Mouse (Mus musculus): ENCODE measurements around the gene Kpna4. TPM values are rescaled to one million over a fixed set of nuclear protein-coding genes. Genes with fewer than 3 reads are reported as not detected.

The Kpna4 gene
- total and polyA plus RNA-seq, 3 experiments: 19.4 to 50.5 (median 38.5) TPM

GRCm38 (mm10) chr3:69130973-69131372 lies 4.1 kb upstream of the Kpna4 start:
- no peak overlapping the region for H3K4me3 ChIP-seq (ENCODE audit: control insufficient read depth in 1 of 2, insufficient read depth in 1 of 2, low read depth in 2 of 2, low read length in 2 of 2)
- no peak overlapping the region for H3K9ac ChIP-seq (ENCODE audit: control insufficient read depth, low read depth, low read length, poor library complexity, severe bottlenecking)
- TF ChIP-seq MAZ (IDR thresholded peaks at IDR 0.05; ENCODE audit: low read depth, low read length) (no peak), CHD2 (IDR thresholded peaks at IDR 0.05; ENCODE audit: low read length) (no peak), USF1 (IDR thresholded peaks at IDR 0.05; ENCODE audit: low read depth, low read length) (no peak), RCOR1 (IDR thresholded peaks at IDR 0.05; ENCODE audit: low read depth, low read length) (no peak)

GRCm38 (mm10) chr3:69127693-69128092 lies 780 bp upstream of the Kpna4 start:
- DNase-seq (ENCODE audit: low read depth, low spot score): peak; percentile 52
- H3K27ac ChIP-seq (ENCODE audit: control insufficient read depth, low read depth, low read length): peak overlapping the region; percentile 71

More at GRCm38 (mm10) chr3:69130973-69131372, 4.1 kb upstream of the Kpna4 start:
- H3K4me1 ChIP-seq (ENCODE audit: control insufficient read depth in 1 of 2, insufficient read depth in 2 of 2, low read length in 2 of 2): no peaks in the 10 kb centered on the region; a peak in 1 of 4 replicates
- peaks cover 5 to 11% of the 10 kb centered on the region in 2 experiments for H3K27me3 ChIP-seq (ENCODE audit: control insufficient read depth in 1 of 2, insufficient read depth in 2 of 2, low read length in 2 of 2)
- H3K9me3 ChIP-seq (replicated peaks; ENCODE audit: insufficient read depth, low read length): no peaks in the 10 kb centered on the region
- peaks cover 0 to 6% of the 10 kb centered on the region in 2 experiments; a peak in 2 of 4 replicates for H3K36me3 ChIP-seq (ENCODE audit: control insufficient read depth in 1 of 2, insufficient read depth in 2 of 2, low read length in 2 of 2)
- no peak overlapping the region for H3K27ac ChIP-seq (ENCODE audit: control insufficient read depth, low read depth, low read length)
- DNase-seq (ENCODE audit: low read depth, low spot score): no peak
- peaks cover 12% of the 10 kb centered on the region for H3K79me2 ChIP-seq (ENCODE audit: control insufficient read depth, insufficient read depth, low read length, poor library complexity)

GRCm38 (mm10) chr3:69127346-69127678 lies 399 bp upstream of the Kpna4 start:
- Histone ChIP-seq H3K27ac (ENCODE audit: control insufficient read depth, low read depth, low read length) (peak overlapping the region; percentile 71), H3K36me3 (ENCODE audit: control insufficient read depth in 1 of 2, insufficient read depth in 2 of 2, low read length in 2 of 2) (peaks cover 5 to 27% of the 10 kb centered on the region in 2 experiments), H3K9me3 (replicated peaks; ENCODE audit: insufficient read depth, low read length) (no peaks in the 10 kb centered on the region), H3K79me2 (ENCODE audit: control insufficient read depth, insufficient read depth, low read length, poor library complexity) (peaks cover 33% of the 10 kb centered on the region), H3K9ac (ENCODE audit: control insufficient read depth, low read depth, low read length, poor library complexity, severe bottlenecking) (peak overlapping the region; percentile 86), H3K4me1 (ENCODE audit: control insufficient read depth in 1 of 2, insufficient read depth in 2 of 2, low read length in 2 of 2) (peaks cover 4 to 28% of the 10 kb centered on the region in 2 experiments; a peak in 3 of 4 replicates), H3K4me3 (ENCODE audit: control insufficient read depth in 1 of 2, insufficient read depth in 1 of 2, low read depth in 2 of 2, low read length in 2 of 2) (peak overlapping the region; percentile 83 to 84), H3K27me3 (ENCODE audit: control insufficient read depth in 1 of 2, insufficient read depth in 2 of 2, low read length in 2 of 2) (peaks cover 3 to 4% of the 10 kb centered on the region in 2 experiments)
- DNase-seq (ENCODE audit: low read depth, low spot score): no peak
- TF ChIP-seq POLR2AphosphoS2 (IDR thresholded peaks at IDR 0.05; ENCODE audit: low read length): no peak
- TF ChIP-seq JUND (IDR thresholded peaks at IDR 0.05; ENCODE audit: low read depth, low read length): no peak
- TF ChIP-seq TBP (IDR thresholded peaks at IDR 0.05; ENCODE audit: low read depth, low read length): peak; percentile 54; the same call in 1 of the 2 replicates
- TF ChIP-seq TAL1 (IDR thresholded peaks at IDR 0.05; ENCODE audit: low read length): no peak
- TF ChIP-seq KAT2A (conservative IDR thresholded peaks at IDR 0.05; ENCODE audit: low read depth, low read length): no peak
- no peak for TF ChIP-seq CHD1 (IDR thresholded peaks at IDR 0.05; ENCODE audit: low read depth, low read length)
- TF ChIP-seq SMC3 (IDR thresholded peaks at IDR 0.05; ENCODE audit: low read depth, low read length): no peak
- no peak for TF ChIP-seq NRF1 (IDR thresholded peaks at IDR 0.05; ENCODE audit: insufficient read depth, low read depth, low read length, poor library complexity, severe bottlenecking)
- peak; percentile 85; the same call in 1 of the 2 replicates for TF ChIP-seq SIN3A (IDR thresholded peaks at IDR 0.05; ENCODE audit: low read length)

More at GRCm38 (mm10) chr3:69127693-69128092, 780 bp upstream of the Kpna4 start:
- Histone ChIP-seq H3K9me3 (replicated peaks; ENCODE audit: insufficient read depth, low read length) (no peaks in the 10 kb centered on the region), H3K79me2 (ENCODE audit: control insufficient read depth, insufficient read depth, low read length, poor library complexity) (peaks cover 33% of the 10 kb centered on the region), H3K4me1 (ENCODE audit: control insufficient read depth in 1 of 2, insufficient read depth in 2 of 2, low read length in 2 of 2) (peaks cover 4 to 24% of the 10 kb centered on the region in 2 experiments; a peak in 3 of 4 replicates), H3K9ac (ENCODE audit: control insufficient read depth, low read depth, low read length, poor library complexity, severe bottlenecking) (peak overlapping the region; percentile 86), H3K4me3 (ENCODE audit: control insufficient read depth in 1 of 2, insufficient read depth in 1 of 2, low read depth in 2 of 2, low read length in 2 of 2) (peak overlapping the region; percentile 83 to 84), H3K27me3 (ENCODE audit: control insufficient read depth in 1 of 2, insufficient read depth in 2 of 2, low read length in 2 of 2) (peaks cover 3 to 7% of the 10 kb centered on the region in 2 experiments), H3K36me3 (ENCODE audit: control insufficient read depth in 1 of 2, insufficient read depth in 2 of 2, low read length in 2 of 2) (peaks cover 5 to 25% of the 10 kb centered on the region in 2 experiments)
- TF ChIP-seq UBTF (IDR thresholded peaks at IDR 0.05; ENCODE audit: borderline replicate concordance, insufficient read depth, low read depth, low read length) (no peak), GABPA (IDR thresholded peaks at IDR 0.05; ENCODE audit: low read depth, low read length) (no peak), TAL1 (IDR thresholded peaks at IDR 0.05; ENCODE audit: low read length) (no peak), SMC3 (IDR thresholded peaks at IDR 0.05; ENCODE audit: low read depth, low read length) (no peak), MXI1 (IDR thresholded peaks at IDR 0.05; ENCODE audit: low read depth, low read length) (no peak), E2F4 (IDR thresholded peaks at IDR 0.05; ENCODE audit: borderline replicate concordance, low read depth, low read length) (no peak), JUND (IDR thresholded peaks at IDR 0.05; ENCODE audit: low read depth, low read length) (no peak), NELFE (IDR thresholded peaks at IDR 0.05; ENCODE audit: low read depth, low read length) (no peak), ZKSCAN1 (IDR thresholded peaks at IDR 0.05; ENCODE audit: low read depth, low read length) (no peak), MYC (IDR thresholded peaks at IDR 0.05; ENCODE audit: low read depth, low read length) (no peak), ZMIZ1 (IDR thresholded peaks at IDR 0.05; ENCODE audit: low read depth, low read length) (no peak), MEF2A (IDR thresholded peaks at IDR 0.05; ENCODE audit: extremely low read depth, insufficient replicate concordance, low read depth, low read length, poor library complexity, severe bottlenecking) (no peak)

All from MEL (cell line).